Mouse (Mus musculus): ENCODE results near the gene Paqr7. TPM values are rescaled to one million over a fixed set of nuclear protein-coding genes. Genes with fewer than 3 reads are reported as not detected.
"Not testable (repeated sequence)": the region's sequence is repeated elsewhere in the genome, so short reads cannot be mapped to it uniquely, and the experiment has no call there.

Paqr7 gene
- total RNA-seq, 2 experiments from 2014 or later: 3.9 to 5.4 TPM

DNA sequence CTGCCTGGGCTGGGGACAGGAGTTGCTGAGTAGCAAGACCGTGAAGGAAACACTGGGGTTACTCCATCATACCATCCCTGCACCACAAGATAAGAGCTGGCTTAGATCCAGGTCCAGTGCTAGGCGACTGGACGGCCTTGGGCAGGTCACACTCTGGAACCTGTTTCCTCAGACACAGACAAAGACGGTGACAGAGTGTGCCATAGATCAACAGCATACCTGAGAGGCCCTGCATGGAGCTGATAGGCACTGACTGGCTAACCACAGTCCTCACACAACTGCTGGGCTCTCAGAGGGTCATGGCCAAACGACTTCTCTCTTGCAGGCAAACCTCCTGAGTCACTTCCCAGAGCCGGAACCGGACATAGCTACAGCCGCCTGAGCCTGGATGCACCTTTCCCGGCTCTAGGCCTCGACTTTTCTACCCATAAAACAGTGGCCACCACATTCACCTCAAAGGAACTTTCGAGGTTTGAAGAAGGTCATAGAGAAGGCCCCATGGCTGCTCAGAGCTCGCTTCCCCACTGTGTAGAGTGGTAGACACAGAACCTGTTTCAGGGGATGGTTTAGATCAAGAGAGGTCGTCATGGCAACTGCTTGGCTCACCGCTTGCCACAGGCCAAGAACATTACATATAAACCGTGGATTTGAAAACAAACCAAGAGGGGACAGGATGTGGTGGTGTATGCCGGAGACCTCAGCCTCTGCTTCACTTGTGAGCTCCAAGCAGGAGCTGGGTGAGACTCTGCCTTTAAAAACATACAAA lies 1.5 kb upstream of the Paqr7 start:
- no peak for DNase-seq
- intact Hi-C loops (cut with DNase I; ENCODE audit: low total_unique reads): no loop called here

DNA sequence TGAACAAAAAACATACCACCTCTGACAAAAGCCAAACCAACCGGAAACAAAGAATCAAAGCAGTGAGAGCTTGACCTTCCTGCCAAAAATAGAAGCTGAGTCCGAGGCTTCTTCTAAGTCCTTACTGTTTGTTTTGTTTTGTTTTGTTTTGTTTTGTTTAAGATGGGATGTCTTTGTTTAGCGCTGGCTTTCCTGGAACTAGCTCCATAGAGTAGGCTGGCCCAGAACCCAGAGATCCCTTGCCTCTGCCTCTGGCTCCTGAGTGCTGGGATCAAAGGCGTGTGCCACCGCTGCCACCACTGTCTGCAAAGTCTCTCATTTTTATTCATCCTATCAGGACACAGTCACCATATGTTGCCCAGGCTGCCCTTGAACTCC lies 962 bp upstream of the Paqr7 start:
- intact Hi-C loops (cut with DNase I; ENCODE audit: low total_unique reads): no loop called here
- DNase-seq: no peak

DNA sequence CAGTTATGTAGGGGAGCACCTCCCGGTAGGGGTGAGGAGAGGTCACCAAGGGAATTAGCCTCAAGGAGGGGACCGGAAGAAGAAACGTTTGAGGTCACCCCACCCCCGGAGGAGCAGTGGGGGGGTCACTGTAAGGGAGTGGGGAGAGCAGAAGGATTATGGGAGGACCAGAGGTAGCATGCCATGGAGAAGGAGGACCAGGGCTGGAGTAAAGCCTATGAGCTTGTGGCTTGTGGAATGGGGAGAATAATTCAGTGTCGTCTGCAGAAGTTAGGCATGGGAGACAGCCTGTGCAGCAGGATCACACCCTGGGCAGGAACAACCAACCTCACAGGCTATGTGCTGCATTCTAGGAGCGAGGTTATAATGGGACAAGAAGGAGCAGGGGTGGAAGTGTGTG lies 726 bp downstream of the Paqr7 start:
- intact Hi-C loops (cut with DNase I; ENCODE audit: low total_unique reads): no loop called here
- DNase-seq: no peak

DNA sequence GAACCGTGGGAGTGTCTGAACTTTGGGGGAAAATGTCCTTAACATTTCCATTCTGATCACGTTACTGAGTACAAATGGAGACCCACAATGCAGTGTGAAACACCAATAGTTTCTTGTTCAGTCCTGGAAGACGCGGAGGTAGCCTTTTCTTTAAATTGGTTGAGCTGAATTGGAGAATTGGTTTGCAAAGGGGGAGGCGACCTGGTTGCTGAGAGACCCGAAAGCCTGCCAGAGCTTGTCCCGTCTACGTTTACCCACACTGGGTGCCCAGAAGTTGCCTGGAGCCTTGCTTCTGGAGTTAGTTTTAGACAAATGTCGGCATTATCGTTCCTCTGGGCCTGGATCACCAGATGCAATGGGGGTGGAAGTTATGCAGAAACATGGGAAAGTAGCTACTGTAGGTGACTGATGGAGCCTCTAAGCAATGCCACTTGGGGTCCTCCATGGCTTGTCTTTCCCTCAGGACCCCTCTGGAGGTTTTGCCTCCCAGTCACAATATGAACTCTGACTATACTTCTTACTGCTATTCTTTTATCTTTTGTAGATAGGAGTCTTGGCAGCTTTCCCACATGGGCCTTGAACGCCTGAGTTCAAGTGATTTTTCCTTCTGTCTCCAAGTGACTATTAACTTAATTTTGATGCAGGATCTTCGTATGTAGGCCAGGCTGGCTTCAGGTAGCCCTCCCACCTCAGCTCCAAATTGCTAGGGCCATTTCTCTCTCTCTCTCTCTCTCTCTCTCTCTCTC lies 1.7 kb downstream of the Paqr7 start:
- DNase-seq: no peak
- intact Hi-C loops (cut with DNase I; ENCODE audit: low total_unique reads): no loop called here

DNA sequence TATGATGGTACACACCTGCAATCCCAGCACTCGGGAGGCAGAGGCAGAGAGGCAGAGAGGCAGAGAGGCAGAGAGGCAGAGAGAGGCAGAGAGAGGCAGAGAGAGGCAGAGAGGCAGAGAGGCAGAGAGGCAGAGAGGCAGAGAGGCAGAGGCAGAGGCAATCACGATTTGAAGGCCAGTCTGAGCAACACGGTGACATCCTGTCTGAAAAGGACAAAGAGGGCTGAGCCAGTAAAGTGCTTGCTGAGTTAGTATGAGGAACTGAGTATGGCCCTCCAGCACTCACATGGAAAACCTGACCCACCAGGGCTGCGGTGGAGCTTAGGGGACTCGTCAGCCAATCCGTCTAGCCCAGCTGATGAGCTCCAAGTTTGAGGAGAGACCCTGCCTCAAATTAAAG lies 2.5 kb downstream of the Paqr7 start:
- DNase-seq; intact Hi-C loops (cut with DNase I; ENCODE audit: low total_unique reads): not testable (repeated sequence)

DNA sequence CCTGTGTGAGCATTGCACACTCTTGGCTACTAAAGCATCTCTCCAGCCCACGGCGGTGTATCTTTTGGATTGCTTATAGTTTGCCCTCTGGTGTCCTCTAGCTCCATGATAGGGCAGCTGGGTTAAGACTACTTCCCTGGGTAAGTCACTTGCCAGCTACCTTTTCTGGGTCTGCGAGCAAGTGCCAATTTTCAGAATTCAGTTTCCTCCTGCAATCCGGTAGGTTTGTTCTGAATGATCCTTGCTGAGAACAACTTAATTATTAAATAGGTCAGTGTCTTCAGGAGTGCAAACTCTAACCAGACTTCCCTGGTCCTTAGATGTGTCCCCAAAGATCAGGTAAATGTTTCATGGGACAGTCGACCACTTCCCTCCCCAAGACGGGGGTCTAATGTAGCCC lies 4.6 kb downstream of the Paqr7 start:
- intact Hi-C loops (cut with DNase I; ENCODE audit: low total_unique reads): no loop called here
- DNase-seq: no peak

DNA sequence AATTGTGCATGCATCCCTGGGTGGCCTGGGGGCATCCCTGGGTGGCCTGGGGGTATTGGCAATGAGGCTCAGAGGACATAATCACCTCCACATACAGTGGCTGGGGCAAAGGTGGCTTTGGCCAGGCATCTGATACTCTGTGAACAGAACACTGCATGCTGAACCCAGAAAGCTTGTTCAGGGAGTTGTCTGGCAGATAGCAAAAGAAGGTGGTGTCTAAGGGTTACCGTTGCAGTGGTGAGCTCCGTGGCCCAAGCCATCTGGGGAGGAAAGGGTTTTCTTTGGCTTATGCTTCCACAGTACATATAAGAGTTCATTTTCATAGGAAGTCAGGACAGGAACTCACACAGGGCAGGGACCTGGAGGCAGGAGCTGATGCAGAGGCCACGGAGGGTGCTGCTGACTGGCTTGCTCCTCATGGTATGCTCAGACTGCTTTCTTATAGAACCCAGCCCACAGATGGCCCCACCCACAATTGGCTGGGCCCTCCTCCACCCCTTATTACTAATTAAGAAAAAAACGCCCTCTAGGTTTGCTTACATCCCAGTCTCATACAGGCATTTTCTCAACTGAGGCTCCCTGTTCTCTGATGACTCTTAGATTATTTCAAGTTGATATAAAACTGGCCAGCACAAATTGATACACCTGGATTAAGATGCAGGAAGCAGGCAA lies 7.3 kb downstream of the Paqr7 start:
- intact Hi-C loops (cut with DNase I; ENCODE audit: low total_unique reads): no loop called here
- no peak for DNase-seq

DNA sequence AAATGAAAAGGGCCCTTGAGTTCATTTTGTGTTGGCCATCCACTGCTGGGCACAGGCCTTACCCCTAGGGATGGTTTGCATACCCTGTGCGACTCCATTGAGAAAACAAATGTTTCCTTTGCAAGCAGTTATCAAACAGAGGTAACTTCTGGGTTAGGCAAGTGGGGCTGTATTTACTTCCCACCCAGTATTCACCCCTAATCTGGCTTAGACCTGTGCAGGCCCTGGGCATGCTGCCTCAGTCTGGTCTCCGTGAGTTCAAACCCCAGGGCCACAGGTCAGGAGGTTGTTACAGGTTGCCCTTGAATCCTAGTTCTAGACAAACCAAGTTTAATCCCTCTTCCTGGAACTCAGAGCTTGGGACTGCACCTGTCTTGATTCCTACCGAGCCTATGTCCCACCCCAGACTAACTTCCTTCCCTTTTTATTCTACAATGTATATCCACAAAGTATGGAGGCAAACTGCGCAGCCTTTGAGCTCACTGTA lies 8.8 kb downstream of the Paqr7 start:
- intact Hi-C loops (cut with DNase I; ENCODE audit: low total_unique reads): no loop called here
- DNase-seq: no peak

DNA sequence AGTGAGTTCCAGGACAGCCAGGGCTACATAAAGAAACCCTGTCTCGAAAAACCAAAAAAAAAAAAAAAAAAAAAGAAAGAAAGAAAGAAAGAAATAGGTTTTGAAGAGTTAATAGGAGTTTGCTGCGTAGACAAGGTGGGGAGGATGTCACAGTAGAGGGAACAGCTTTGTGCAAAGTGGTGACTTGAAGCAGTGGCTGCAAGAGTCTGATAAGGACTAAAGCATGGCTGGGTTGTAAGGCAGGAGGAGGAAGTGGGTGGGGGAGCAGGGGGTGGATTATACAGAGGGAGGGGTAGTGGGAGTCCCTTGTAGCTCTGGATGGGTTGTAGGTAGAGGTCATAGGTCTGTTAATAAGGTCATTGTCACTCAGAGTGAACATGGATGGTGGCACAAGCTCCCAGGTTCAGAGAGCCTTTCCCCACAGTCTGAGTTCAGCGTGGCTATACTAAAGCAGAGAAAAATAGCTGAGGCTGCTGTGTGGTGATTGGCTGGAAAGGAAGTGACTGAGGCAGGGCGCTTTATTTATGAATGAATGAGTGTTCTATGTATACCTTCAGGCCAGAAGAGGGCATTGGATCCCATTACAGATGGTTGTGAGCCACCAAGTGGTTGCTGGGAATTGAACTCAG lies 9.6 kb downstream of the Paqr7 start:
- DNase-seq: no peak
- intact Hi-C loops (cut with DNase I; ENCODE audit: low total_unique reads): no loop called here

DNA sequence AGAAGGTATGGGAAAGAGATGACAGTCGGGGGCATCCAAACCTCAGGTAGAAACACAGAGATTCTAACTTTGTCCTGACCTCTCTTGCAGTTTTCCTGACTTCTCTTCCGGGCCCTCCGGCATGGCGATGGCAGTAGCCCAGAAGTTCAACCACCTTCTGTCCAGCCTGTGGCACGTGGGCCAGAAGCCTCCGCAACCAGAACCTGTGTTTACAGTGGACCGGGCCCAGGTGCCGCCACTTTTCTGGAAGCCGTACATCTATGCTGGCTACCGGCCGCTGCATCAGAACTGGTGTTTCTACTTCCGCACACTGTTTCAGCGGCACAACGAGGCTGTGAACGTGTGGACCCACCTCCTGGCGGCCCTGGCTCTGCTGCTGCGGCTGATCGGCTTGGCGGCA lies 10.2 kb downstream of the Paqr7 start:
- intact Hi-C loops (cut with DNase I; ENCODE audit: low total_unique reads): no loop called here
- DNase-seq: no peak

DNA sequence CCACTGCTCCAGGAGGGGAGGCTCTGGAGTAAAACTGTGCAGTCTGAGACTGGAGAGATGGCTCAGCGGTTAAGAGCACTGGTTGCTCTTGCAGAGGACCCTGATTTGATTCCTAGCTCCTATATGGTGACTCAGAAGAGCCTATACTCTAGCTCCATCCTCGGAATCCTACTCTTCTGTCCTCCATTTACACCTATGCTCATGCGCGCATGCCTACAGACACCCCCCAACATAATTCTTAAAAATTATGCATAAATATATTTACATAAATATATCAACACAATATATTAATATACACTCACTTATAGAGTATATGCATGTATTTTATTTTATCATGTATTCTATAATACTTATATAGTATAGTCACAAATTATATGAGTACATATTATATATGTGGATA lies 13.9 kb downstream of the Paqr7 start:
- intact Hi-C loops (cut with DNase I; ENCODE audit: low total_unique reads): no loop called here
- DNase-seq: no peak

DNA sequence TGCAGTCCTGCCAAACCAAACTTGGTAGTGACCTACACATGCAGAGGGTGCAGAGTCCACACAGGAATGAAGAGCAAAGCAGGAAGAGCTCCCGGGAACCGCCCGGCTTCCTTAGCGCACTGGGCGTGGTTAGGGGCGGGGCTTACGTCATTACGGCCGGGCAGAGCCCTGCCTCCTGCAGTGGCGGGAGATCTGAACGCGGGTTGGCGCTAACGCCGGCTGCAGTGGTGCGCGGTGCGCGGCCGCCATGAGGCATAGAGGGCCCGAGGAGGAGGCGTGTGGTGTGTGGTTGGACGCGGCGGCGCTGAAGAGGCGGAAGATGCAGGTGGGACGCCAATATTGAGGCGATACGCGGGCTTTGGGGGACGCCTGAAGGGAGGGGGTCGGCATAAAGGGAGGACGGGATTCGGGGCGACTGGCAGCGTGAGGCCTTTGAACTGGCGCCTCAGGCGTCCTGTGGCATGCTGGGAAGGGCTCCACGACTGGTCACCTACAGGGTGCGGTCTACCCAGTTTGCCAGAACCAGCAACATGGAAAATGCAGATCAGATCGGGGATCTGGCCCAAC lies 14.4 kb downstream of the Paqr7 start, which contains the start of gene Aunip:
Aunip (plus strand) TSS at position 155 of the 567 bp plus-strand sequence.
- peak; percentile 94 for DNase-seq
- intact Hi-C loops (cut with DNase I; ENCODE audit: low total_unique reads): no loop called here

DNA sequence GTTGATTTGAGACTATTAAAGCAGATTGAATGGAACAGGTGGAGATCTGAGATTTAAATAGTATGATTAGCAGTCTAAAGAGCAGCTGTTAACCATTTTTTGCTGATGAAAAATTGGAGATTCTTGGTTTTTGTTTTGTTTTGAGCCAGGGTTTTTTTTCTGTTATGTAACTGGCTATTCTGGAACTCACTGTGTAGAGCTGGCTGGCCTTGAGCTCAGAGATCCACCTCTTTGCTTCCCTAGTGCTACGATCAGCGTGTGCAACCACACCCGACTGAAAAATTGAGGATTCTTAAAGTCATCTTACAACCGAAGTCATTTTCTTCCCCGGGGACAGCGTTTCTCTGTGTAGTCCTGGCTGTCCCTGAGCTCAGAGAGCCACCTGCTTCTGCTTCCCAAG lies 15.2 kb downstream of the Paqr7 start:
- DNase-seq: no peak

DNA sequence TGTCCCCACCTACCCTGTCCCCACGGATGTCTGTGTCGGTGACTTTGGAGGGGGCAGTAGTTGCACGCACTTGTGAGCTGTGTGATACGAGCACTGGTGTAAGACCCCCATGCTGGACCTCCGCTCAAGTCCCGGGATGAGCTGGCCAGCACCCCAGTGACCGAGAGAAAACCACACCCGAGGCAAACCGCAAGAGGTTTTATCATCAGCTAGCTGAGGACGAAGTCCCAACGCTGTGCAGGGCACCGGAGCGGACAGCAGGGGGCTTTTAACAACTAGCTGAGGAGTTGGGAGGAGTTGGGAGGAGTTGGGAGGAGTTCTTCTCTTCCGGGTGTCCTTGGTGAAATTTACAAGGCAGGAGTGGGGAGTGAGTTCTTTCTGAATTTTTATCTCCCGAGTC lies 16.3 kb downstream of the Paqr7 start:
- DNase-seq: peak; percentile 77

More for the DNA sequence above, 15.2 kb downstream of the Paqr7 start:
- intact Hi-C loops (cut with DNase I; ENCODE audit: low total_unique reads): no loop called here

DNA sequence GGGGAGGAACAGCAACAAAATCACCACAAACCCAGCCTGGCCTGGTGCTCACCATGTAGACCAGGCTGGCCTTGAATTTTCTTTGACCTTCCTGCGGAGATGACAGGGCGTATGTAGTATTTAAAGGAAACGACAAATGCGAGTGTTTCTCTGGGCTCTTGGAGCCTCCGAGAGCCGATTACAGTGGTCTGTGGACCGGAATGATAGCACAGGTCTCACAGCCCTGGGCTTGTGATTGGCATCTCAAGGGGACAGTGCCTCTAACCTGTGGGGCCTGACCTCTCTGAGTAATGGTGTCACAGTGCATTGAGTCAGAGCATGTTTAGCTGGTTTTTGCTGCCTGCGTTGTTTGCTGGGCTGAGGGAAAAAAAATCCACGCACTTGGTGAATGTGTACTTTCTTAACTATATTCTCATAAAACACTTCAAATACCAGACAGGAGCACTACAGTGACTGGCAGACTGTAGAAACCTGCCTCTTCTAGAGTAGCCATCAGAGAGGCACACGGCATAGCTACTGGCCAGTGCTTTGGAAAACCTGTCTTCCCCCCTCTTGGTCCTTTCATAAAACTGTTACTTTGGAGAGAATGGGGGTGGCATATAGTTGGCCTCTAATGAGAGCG lies 17.9 kb downstream of the Paqr7 start:
- intact Hi-C loops (cut with DNase I; ENCODE audit: low total_unique reads): no loop called here
- no peak for DNase-seq

More for the DNA sequence above, 16.3 kb downstream of the Paqr7 start:
- intact Hi-C loops (cut with DNase I; ENCODE audit: low total_unique reads): no loop called here

DNA sequence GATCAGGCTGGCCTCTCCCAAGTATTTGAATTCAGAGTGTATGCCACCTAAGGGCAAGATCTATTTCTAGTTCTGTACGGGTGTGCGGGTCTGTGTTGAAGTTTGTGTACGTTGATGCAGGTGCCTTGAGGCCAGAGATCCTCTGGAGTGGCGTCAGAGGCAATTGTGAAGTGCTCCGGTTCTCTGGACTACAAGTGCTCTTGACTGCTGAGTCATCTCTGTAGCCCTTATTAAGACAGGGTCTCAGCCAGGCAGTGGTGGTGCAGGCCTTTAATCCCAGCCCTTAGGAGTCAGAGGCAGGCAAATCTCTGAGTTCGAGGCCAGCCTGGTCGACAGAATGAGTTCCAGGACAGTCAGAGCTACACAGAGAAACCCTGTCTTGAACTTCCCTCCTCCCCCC lies 19.1 kb downstream of the Paqr7 start:
- intact Hi-C loops (cut with DNase I; ENCODE audit: low total_unique reads): no loop called here
- no peak for DNase-seq

DNA sequence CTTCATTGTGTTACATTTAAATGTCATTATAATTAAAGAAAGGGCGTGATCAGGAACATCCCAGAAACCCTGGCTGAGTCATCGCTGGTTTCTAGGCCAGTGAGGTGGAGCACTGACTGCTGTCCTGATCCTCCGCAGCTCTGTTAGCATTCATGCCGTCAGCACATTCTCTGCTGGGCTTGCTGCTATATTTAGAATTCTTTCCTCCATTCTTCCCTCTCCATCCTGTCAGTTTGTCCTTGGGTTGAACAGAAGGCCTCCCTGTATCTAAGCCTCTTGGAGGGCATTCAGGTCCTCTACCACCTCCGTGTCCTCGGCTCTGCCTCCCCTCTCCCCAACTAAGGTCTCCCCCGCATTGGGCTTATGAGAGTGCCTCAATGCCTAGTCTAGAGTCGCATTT lies 20.5 kb downstream of the Paqr7 start:
- intact Hi-C loops (cut with DNase I; ENCODE audit: low total_unique reads): no loop called here
- peak; percentile 27 for DNase-seq

DNA sequence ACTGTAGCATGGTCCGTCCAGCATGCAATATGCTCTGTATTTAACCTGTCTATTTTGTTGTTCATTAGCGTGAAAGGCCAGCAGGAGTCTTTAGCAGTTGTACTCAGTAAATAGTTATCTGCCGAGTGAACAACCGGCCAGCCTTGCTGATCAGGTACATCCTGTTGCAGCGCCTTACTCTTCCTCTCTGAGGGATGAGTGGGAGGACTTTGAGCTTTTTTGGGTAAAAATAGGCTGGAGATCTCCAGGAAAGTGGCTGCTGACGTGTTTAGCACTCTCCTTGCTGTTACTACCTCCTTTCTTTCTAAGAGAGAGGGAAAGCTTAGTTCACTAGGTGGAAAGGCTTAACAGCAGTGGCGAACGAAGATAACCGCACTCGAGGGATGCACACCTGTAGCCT lies 21.2 kb downstream of the Paqr7 start:
- DNase-seq: no peak
- intact Hi-C loops (cut with DNase I; ENCODE audit: low total_unique reads): no loop called here

DNA sequence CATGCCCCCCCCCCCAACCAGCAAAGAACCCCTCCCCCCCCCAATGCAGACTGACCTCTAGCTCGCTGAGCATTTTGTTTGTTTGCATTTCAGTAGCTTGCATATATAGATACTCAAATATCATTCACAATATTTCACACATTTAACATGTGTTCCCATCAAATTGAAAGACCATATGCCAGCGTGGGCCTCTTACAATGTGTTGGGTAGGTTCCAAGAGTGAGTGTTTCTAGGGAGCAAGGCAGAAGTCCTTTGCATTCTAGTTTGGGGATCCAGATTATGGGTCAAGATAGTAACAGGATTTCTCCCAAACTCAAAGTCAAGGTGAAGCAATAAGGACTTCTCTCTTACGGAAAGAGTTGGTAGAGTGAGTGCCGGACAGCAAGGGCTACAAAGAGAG lies 22.0 kb downstream of the Paqr7 start:
- intact Hi-C loops (cut with DNase I; ENCODE audit: low total_unique reads): no loop called here
- no peak for DNase-seq

Measured in gastrocnemius, postnatal 14 days (tissue).